Mouse (Mus musculus): ENCODE data around the gene Ccm2l. TPM values are rescaled to one million over a fixed set of nuclear protein-coding genes. Genes with fewer than 3 reads are reported as not detected.
A peak's percentile ranks its signal among the peaks of the same experiment; 100 is the strongest.

The Ccm2l gene
- total RNA-seq, 4 experiments from 2014 or later = 4.3 to 4.6 (median 4.4) TPM

DNA sequence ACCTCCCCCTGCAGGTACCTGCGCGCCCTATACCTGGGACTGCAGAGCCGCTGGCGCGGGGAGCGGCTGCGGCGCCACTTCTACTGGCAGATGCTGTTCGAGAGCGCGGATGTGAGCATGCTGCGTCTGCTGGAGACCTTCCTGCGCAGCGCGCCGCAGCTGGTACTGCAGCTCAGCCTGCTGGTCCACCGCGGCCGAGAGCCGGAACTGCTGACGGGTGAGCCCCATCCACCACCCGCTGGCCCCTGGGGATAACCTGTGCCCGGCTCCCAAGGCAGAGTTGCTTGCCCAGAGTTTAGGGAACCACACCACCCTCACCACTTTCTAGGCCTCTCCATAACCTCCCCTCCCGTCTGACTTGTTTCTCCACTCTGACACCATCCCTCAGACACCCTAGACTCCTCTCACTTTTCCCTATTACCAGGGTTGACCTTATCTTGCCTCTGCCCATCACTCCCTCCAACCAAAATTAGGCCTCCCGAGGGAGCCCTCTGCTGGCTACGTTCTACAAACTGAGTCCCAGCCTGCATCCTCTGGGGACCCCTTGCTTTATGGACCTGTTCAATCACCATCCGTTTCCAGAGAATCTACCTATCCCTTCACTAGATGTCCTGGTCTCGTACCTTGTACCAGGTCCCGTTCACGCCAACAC lies 12.9 kb upstream of the Ccm2l start:
- no peak for DNase-seq (ENCODE audit: low spot score in 2 of 2)

GRCm38 (mm10) chr2:153053896-153054295 lies 11.9 kb upstream of the Ccm2l start:
- DNase-seq (ENCODE audit: low spot score in 2 of 2) = no peak

DNA sequence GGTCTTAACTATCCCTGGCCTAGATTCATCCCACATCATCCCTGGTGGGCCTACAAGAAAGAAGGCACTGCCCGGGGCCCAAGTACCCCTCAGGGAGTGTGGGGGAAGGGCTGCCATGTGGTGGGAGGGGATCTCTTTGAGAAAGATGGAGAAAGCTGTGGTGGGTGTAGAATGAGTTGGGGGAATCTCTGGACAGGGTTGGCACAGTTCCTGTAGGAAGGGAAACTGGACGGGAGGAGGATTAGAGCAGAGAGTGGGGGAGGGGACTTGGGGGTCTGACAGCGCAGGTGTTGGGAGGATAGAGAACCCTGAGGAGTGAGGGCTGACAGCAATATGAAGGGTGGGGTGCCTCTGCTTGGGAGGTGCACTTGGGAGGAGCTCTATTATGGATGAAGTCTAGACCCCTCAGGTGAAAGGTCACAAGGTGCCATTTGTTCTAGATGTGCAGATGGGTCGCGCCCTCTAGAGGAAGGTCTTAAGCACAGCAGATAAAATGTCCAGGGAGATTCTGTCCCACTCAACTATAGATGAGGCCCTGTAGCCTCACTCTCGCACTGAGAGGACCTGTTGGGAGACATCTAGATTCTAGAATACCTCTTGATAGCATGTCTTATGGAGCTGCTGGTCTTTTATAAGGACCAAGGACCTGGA lies 10.4 kb upstream of the Ccm2l start:
- DNase-seq (ENCODE audit: low spot score in 2 of 2) = no peak

GRCm38 (mm10) chr2:153058365-153058764 lies 7.4 kb upstream of the Ccm2l start:
- DNase-seq (ENCODE audit: low spot score in 2 of 2) = no peak

GRCm38 (mm10) chr2:153060216-153060615 lies 5.5 kb upstream of the Ccm2l start:
- no peak for DNase-seq (ENCODE audit: low spot score in 2 of 2)

- DNase-seq (ENCODE audit: low spot score in 2 of 2) = no peak
Measured at GRCm38 (mm10) chr2:153063394-153063793, 2.4 kb upstream of the Ccm2l start.

DNA sequence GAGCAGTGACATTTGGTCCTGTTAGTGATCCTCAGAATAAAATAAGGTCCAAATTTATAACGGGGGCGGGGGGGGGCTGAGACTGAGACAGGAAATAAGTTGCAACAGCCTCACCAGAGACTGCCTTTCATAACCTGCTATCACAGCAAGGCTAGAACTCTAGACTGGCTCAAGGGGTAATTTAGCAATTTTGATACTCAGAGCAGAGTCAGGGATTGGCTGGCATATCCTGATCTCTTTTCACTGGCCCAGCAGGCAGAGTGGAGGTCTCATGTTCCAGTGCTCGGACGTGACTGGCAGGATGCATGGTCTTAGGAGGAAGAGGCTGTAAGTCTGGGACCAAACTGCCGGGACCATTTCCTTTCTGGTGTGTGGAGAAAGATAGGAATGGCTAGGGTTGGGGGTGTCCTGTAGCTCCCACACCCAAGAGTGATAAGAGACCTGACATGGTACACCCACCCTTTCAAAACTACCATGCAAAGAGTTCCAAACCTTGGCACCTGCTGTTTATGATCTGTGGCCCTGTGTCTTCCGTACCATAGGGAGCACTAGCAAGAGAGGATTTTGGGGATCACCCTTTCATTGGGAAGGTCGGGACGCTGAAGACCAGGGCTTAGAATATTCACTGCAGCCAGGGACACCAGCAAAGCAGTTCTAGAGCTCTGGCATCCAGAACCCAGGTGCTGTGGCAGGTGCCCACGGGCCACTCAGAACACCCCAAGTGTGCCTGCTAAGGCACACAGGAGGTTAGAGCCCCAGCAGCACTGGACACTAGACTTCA lies 1.4 kb upstream of the Ccm2l start:
- no peak for DNase-seq (ENCODE audit: low spot score in 2 of 2)

DNA sequence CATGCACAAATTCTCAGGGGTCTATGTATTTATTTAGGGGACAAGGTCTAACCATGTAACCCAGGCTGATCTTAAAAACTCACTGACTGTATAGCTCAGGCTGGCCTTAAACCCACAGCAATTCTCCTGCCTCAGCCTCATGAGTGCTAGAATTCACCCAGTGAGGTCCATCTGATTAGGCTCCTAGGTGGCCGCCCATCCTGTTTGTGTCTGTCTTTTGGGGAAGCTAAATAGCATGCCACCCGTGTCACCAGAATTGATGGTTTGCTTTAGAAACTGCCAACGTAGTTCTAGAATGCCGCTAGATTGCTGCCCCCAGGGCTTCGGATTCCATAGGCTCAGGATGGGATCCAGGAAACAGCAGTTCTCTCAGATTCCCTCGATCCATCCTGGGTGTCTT lies 1.2 kb downstream of the Ccm2l start:
- no peak for DNase-seq (ENCODE audit: low spot score in 2 of 2)

DNA sequence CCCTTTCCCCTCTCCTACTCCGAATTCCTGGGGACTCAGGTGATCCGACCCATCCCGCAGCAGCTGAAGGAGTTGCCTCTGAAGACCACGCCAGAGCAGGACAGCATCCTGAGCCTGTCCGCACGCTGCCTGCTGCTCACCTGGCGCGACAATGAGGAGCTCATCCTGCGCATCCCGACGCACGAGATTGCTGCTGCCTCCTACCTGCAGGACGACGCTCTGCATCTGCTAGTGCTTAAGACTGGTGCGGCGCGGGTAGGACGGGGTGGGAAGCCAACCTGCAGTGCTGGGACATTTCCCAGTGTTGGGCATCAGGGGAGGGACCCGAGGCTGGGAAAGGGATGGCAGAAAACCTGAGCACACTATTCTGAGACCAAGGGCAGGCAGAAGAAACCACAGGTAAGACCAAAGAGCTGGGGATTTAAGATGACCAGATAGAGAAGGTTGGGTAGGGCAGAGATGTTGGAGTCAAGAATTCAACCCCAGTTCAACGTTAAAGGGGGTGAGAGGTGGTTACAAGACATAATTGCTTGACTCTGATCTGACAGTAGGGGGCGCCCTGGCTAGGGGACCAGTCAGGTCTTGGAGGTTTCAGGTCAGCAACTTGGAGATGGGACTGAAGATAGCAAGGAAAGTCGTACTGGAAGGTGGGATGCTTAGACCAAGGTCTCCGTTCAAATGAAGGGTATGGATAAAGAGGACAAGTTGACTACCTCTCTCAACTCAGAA lies 5.2 kb downstream of the Ccm2l start:
- no peak for DNase-seq (ENCODE audit: low spot score in 2 of 2)

DNA sequence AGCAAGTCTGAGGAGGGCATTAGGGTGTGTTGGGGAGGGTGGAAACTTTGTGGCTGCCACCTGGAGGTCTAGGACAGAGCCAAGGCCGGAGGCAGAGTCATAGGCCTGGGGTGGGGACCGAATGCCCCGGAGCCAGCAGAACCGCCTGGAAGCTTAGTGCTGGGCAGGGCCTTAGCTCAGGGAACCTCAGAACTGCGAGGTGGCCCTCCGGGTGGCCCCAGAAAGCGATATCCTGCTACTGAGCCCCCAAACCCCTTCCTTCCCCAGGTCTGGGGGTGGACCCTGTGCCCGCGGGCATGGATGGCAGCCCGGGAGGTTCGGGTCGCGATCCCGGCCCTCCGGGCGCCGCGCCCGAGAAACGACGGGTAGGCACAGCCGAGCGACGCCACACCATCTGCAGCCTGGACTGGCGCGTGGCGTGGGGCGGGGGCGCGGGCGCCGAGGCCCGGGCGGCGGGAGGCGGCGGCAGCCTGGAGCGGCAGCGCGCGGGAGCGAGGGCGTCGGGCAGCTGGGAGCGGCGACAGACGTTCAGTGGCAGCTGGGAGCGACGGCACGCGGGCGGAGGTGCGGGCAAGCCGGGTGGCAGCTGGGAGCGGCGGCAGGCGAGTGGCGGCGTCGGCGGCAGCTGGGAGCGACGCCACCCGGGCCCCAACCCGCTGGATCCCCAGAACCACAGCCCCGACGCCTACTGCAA lies 5.9 kb downstream of the Ccm2l start:
- DNase-seq (ENCODE audit: low spot score in 2 of 2) = peak; percentile 15 to 71

GRCm38 (mm10) chr2:153074651-153075050 lies 8.9 kb downstream of the Ccm2l start:
- DNase-seq (ENCODE audit: low spot score in 2 of 2) = no peak

DNA sequence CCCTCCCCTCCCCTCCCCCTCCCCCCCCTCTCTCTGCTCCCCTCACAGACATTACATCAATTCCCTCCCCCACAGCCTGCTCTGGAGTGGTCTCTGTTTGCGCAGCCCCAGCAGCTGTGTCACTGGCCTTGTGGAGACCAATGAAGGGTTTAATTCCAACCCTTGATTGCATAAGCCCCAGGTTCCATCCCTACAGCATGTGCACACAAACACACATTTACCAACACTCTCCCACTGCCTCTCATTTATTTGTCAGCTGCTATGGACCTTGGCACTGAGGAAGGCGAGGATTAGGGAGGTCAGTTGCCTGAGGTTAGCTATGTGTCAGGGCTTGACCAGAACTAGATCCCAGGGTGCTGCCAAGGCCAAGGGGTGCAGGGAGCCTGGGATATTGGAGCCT lies 10.2 kb downstream of the Ccm2l start:
- DNase-seq (ENCODE audit: low spot score in 2 of 2) = no peak

DNA sequence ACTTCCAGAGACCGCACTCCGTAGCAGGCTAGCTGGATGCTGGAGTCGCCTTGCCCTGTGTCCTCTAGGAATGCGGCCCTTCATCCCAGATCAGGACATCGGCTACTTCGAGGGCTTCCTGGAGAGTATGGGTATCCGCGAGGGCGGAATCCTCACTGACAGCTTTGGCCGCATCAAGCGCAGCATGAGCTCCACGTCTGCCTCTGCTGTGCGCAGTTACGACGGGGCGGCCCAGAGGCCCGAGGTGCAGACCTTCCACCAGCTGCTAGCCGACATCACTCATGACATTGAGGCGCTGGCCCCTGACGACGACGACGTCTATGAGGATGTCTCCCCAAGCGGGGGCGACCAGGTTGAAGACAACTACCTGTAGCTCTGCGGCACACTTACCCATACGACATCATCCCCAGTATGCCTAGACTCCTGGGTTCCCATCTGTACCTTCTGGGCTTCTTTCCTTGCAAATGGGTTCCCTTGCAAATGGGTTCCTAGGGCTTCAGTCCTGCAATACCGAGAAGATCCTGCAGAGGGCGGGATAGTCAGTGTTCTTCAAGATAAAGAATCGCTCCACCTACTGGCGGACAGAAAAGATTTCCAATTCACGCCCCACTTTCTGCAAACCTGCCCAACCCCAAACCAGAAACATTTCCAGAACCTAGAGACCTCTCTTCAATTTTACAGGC lies 15.2 kb downstream of the Ccm2l start:
- peak in 1 of 2 experiments; percentile 44 for DNase-seq (ENCODE audit: low spot score in 2 of 2)

DNA sequence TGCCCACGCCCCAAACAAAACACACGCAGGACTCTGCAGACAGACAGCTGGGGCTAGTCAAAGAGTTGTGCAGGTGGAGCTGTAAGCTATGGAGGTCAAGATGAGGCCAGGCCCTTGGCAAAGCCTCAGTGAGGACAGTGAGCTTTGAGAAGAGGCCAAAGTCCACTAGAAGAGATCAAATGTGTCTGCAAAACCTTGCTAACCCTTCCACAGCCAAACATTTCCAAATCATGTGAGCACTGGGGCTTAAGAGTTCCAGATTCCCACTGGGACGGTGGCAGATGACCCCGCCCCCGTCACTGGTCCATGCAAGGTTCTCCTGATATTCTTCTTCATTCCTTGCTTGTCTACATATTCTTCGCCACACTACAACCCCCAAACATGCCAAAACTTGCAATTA lies 16.1 kb downstream of the Ccm2l start:
- peak in 1 of 2 experiments; percentile 3 for DNase-seq (ENCODE audit: low spot score in 2 of 2)

- DNase-seq (ENCODE audit: low spot score in 2 of 2) = peak in 1 of 2 experiments; percentile 3
Measured at GRCm38 (mm10) chr2:153083275-153083674, 17.5 kb downstream of the Ccm2l start.

GRCm38 (mm10) chr2:153083824-153084223 lies 18.1 kb downstream of the Ccm2l start:
- DNase-seq (ENCODE audit: low spot score in 2 of 2) = no peak

DNA sequence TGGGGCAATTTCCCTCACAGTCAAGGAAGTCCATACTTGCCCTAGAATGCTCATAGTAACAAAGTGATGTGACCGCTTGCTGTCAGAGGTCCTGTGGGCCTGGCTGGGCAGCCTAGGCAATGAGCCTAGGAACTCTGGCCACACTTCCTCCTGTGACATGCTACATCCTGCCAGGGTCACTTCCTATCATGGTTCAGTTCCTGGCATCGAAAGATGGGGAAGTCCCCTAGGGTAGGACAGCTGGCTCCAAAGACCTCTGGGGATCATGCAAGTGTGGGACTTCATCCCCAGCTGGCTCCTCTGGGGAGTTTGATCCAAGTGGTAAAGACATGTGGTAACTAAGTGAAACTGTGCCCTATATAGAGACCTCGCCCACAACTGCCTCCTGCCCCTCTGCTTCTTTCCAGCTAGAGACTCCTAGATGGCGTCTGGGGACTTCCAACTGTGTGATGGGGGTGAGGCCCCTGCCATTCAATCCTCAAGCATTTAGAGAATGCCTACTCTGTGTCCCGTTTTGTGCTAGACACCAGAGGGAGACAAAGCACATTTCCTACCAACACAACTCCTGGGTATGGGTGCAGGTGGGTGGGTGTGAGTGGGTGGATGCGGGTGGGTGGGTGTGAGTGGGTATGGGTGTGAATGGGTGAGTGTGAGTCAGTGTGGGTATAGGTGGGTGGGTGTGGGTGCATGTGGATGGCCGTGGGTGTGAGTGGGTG lies 18.7 kb downstream of the Ccm2l start:
- peak in 1 of 2 experiments; percentile 7 for DNase-seq (ENCODE audit: low spot score in 2 of 2)

GRCm38 (mm10) chr2:153085556-153085955 lies 19.8 kb downstream of the Ccm2l start:
- peak in 1 of 2 experiments; percentile 1 for DNase-seq (ENCODE audit: low spot score in 2 of 2)

DNA sequence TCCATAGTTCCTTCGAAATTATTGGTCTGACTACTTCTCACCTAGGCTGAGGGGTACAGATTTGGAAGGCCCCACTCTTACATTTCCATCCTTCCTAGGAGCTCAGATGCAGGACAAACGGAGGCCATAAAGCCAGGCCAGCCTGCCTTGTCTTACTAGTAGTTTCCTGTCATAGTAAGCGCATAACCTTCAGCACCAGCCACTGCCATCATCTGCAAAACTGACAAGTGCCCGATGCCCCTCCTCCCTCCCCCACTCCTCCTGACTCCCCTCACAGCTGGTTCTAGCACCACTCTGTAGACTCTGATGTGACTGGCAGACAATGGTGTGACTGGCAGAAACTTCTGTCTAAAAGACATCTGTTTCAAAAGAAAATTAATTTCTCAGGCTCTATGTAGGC lies 20.4 kb downstream of the Ccm2l start:
- DNase-seq (ENCODE audit: low spot score in 2 of 2) = peak in 1 of 2 experiments; percentile 1

- DNase-seq (ENCODE audit: low spot score in 2 of 2) = peak in 1 of 2 experiments; percentile 38
Measured at GRCm38 (mm10) chr2:153087091-153087490, 21.3 kb downstream of the Ccm2l start.
